Mouse (Mus musculus) cerebellum, adult 9-11 months (tissue): Measurements from ENCODE around the gene Srsf4.

Source experiments
- DNase-seq: peaks from one replicate; pipeline ENCODE4 v3.0.0; 2022

Gene Srsf4

DNA sequence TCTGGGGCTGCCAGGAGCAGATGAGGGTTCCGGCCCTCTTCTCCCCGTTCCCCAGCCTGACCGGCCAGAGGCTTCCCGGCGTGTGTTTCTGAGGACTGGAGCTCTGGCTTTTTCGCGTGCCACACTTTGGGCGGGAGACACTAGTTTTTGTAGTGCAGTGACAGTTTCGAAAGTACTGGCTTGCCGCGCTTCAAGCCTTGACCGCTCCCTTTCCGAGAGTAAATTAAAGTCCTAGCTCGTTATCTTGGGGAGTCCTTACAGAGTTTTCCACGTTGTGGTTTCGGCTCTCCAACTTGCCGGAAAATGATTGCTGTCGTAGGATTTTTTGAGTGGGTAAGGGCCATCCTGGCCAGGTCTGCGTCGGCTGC lies 736 bp downstream of the Srsf4 start:
- DNase-seq, result no peak

DNA sequence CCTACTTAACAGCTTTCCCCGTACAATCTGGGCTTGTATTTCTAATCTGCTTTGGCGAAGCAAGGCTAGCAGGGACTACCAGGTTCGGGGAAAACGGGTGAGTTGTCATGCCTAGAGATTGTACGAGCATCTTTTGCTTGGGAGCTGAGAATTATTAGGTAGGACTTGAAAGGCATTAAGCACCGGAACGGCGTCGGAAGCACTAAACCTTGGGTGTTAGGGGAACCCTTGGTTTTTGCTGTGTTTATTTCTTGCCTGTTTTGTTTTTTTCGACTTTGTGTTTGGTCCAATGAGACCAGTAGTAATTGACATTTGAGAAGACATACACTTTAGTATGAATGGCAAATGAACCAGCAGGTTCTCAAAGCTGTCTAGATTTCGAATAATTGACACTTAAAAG lies 1.1 kb downstream of the Srsf4 start:
- DNase-seq, result no peak

DNA sequence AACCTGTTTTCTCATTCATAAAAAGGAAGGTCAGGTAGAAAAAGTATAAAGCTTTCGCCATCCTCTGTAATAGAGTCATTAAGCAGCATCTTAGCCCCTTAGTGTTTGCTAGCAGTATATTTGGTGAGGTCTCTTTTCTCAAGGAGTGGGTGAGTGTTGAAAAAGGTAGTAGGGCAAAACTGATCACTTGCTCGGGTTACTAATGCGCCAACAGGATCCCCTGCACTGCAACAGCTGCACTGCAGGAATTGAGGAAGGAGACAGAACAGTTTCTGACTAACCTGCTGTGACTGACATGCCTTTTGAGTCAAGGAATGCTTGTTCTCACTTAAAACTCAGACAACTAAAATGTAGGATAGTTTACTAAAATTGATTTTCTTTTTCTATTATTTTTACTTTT lies 1.8 kb downstream of the Srsf4 start:
- DNase-seq, result no peak

DNA sequence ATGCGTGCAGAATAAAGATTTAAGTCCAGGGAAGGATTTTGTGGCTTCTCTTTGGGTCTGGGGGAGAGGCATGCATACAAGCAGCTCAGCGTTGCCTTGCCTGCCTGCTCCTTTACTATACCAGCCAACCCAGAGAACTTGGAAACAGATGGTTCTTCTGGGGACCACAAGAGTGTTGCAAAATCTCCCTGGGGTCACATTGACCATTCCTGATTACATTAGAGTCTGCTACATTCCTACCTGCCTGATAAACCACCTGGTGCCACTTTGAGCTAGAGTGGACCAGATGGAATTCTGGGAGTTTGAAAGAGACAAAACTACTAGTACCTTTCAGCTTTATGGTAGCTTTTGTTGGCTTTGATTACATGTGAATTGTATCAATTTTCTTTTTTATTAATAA lies 3.4 kb downstream of the Srsf4 start:
- no peak for DNase-seq

DNA sequence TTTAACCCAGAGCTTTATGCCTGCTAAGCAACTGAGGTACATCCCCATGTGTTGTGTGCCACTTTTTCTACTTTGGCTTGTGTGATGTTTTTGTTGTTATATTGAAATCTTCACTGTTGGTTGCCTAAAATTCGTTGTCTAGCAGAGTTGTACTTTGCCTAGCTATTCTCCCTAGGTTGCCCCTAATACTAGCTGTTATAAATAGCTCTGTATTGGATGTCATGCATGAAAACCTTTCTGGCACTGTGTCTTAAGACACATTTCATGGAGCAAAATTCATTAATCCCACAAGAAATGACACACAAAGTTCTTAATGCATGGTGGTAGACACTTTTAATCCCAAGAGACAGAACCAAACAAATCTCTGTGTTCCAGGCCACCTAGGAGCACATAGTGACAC lies 6.3 kb downstream of the Srsf4 start:
- no peak for DNase-seq

DNA sequence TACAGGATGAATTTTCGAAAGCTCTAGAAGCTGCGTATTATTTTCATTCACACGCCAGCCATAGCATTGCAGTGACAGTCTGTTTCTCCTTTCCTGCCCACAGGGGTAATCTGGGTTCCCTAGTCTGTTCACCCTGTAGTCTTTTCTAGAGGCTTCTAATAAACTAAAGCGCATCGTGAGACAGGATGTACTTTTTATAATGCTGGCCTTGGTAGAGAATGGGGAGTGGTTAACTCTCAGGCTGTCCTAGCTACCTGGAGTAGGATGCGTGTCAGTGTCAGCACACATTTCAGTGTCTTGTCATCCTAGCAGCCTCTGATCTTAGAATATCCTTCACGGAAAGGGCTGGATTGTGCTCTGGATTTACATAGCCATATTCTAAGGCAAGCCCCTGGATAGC lies 7.9 kb downstream of the Srsf4 start:
- no peak for DNase-seq

DNA sequence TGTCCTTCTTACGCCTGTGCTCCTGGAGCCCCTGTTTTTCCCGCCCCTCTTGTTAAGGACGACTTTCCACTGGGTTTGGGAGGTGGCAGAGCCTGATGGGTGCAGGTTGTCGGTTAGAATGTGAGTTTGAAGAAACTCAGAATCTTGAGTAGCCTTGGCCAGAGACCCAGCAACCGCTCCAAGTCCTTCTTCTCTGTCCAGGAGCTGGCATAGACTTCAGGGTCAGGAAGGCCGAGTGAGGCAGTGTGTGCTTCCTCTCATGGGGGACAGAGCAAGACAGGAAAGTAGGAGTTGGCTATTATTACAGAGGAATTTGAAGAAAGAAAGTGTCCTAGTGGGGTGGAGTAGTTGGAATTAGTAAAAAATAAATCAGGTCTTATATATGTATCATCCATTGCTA lies 10.2 kb downstream of the Srsf4 start:
- DNase-seq, result no peak

DNA sequence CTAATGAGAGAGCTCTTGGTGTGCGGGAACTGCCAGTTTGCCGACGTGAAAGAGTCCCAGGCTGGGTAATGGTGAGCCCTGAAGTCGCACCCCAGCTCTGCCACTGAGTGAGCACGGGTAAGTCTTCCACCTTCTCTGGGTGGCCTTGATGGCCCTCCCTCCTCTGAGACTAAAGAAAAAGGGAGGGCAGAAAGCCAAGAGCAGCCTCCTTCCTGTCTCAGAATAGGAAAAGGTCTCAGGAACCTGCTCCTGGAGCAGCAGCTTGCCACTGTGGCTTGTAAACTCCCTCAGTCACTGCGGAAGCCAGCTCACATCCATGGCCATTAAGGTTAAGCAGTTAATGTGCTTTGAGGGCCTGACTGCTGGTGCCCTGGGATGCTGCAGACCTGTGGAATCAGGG lies 12.0 kb downstream of the Srsf4 start:
- no peak for DNase-seq

DNA sequence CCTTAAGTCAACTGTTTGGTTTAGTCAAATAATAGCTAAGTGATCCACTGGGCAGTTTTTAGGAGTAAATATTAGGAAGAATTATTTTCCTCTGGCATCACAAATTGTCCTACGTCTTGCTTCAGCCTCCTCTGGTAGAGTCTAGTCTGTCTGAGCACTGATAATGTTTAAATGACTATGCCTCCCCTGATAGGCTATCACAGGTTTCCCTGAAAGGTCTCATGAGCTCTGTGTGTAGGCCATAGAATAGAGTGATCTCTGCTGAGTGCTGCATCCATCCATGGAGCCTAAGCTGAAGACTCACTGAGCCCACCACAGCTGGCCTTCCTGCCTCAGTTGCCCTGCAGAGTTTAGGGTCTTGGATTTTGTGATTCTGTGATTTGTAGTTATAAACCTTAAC lies 15.1 kb downstream of the Srsf4 start:
- no peak for DNase-seq

DNA sequence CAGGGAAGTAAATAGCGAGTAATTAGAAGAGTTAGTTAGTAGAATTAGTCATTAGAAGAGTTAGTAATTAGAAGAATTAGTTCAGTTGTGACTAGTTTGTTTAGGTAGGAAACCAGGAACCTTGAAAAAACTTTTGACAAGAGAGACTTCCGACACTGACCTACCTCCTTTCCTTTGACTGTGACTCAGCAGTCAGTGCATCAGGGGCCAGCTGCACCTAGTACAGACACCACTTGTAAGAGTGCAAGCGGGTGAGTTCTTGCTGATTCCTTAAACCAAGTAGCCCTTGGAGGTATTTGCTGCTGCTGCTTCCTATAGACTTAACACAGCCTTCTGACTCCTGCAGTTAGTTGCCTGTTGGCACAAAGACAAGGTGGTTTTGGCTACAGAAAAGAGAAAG lies 17.3 kb downstream of the Srsf4 start:
- DNase-seq, result no peak

DNA sequence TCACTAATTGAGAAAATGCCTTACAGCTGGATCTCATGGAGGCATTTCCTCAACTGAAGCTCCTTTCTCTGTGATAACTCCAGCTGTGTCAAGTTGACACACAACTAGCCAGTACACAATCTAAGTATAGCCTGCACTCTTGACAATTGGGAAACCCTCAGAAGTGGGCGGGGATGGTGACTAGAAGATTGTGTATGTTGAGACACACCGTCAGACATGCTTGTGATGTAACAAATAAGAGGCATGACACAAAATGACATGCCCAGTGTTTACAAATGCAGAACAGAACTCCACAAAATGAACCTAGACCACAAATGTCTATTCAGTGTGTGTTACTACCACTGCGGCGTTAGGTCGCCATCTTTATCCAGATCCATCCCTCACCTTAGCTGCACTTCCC lies 23.7 kb downstream of the Srsf4 start:
- no peak for DNase-seq

DNA sequence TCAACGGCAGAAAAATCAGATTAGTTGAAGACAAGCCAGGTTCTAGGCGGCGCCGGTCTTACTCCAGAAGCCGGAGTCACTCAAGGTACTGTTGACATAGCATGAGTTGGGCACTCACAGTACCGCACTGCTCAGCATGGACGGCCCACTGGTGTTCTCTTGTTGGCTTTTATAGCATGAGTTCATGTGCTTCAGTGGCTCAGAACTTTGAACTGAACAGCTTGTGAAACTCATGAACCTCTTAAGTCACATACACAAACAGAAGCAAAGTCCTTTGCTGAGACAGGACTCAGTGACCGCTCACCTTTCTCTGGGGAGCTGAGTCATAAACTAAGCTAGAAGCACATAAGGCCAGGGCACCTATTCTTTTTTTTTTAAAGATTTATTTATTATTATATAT lies 24.4 kb downstream of the Srsf4 start:
- DNase-seq, result no peak

DNA sequence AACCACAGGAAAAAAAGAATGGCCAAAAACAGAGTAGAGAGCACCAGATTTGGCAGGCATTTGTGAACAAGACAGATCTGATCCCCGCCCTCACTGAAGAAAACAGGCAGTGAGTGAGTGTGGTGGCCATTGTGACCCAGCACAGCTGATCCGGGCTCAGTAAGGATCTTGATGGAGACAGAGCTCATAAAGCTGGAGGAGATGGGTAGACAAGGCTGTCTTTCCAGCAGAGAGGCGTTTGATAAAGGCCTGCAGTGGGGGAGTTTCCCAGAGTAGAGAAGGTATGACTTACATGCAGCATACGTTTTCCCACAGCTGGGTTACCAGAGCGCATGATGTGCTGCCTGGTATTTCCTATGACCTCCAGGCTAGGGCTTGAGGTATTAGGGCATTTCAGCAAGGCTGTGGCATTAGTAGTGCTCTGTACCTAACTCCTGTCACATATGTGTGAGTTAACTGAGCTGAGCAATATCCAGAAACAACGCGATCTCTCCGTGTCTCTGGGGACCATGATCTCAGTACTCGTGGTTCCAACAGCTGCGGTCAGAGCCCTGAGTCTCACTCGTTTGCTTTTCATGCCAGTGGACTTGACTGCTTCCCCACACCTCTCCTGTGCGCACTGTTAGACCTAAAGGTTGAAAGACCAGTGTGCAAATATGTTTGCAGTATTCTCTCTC lies 25.2 kb downstream of the Srsf4 start:
- no peak for DNase-seq

DNA sequence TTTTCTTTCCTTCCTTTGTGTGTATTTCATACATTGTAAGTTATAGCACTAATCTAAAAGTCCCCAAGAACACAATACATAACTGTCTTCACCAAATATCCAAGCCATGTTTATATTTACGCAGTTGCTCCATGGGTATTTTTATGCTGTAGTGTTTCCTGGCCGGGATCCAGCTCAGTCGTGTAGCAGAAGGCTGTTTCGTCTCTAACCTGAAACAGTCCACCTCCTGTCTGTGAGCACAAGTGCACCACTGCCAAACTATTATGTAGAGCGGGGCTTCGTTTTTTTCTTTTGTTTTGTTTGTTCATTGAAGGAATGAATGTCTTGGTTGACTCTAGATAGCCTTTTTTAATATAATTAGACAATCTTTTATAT lies 25.8 kb downstream of the Srsf4 start:
- no peak for DNase-seq

DNA sequence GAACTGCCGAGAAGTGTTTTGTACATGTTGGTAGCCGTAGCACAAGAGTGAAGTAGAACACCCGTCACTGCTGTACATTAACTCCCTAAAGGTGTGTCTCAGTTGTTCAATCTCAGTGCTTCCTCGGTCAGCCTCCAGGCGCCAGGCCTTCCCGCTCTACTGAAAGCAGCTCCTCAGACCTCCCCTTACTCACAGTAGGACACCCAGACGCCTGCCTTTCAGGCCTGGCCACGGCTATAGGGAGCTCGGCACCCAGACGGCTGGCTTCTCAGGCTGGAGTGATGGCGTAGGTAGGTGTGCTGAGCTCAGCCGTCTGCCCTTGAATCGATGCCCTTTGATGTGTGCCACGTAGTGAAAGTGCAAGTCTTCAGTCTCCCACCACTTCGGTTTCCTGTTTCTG lies 27.7 kb downstream of the Srsf4 start:
- no peak for DNase-seq

DNA sequence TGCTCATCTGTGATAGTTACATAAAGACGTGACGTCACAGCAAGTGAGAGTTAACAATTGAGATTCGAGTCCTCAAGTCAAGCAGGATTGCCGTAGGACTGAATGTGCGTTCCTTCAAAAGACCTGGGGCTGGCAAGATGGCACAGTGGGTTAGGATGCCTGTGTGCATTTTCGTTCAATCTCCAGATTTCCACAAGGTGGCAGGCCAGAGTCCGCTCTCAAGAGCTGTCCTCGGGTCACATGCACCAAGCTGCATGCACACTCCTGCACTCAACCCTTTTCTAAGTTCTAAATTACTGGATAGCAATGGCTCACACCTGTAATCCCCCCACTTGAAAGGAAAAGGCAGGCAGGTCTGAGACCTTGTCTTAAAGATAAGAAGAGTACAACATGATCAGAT lies 31.1 kb downstream of the Srsf4 start:
- no peak for DNase-seq

DNA sequence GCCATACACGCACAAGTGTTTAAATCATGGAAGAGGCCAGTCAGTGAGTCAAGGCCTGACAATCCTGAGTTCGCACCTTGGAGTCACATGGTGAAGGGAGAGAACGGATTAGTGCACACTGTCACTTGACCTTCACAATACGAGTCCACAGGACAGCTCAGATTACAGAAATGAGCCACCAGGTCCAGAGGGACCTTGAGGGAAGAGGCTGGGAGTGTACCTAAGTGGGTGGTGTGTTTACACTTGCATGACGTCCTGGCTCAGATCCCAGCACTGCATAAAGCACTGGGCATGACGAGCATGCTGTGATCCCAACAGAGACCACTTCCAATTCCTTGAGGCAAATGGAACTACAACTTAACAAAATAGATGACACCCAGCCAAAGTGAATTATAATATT lies 33.0 kb downstream of the Srsf4 start:
- no peak for DNase-seq

DNA sequence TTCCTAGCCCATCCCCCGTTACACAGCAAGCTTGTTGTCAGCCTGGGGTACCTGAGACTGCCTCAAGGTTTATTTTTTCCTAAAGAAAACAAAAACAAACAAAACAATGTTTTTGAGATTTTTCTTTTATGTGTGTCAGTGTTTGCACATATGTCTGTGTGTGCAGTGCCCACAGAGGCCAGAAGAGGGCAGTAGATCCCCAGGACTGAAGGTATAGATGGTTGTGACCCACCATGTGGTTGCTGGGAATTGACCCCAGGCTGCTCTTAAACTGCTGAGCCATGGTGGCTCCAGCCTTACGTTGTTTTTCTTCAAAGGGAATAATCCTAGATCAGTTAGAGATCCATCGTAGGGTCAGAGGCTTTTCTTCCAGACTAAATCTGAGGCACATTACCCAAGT lies 34.5 kb downstream of the Srsf4 start:
- DNase-seq, result no peak

DNA sequence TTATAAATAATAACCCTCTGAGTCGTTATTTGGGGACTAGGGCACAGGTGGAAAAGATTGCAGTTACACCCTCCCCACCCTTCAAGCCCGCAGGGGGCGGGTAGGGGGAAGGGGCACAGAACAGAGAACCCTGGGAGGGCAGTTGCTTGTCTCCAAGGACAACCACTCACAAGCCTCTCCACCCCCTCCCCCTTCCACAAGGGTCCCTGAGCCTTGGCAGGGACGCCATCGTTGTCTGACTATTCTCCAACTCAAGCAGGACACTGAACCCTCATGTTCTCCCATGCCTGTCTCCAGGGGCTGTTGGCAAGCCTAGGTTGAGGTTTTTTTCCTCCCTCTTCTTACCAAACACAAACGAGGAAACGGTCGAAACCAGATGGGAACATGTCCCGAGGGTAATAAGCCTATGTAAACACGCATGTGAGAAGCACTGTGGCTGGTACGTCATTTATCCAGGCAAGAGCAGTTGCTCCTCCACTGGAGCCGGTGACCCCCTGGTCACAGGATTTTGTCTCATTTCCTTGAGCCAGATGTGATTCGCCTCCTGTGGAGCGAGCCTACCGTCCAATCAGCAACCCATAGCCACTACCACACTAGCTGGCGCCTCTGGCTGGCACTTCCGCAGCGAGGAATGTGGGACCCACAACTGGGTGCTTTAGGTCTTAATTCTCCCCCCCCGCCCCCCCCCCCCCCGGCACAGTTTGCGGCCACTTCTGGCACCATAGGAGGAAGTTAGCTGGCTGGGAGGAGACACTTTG lies 37.0 kb downstream of the Srsf4 start:
- no peak for DNase-seq

DNA sequence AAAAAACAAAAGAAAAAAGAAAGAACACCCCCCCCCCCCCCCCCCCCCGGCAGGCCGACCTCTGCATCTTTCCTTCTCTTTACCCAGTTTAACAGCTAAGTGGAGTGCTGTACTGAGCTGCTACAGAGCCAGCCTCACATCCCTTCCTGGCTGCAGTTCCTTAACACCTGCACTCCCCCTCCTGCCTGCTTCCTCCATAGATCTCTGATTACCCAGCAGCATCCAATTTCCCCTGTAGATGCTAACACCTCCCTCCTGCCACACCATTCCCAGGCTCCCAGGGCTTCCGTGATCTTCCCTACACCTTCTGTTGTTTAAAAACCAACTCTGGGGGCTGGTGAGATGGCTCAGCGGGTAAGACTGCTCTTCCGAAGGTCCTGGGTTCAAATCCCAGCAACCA lies 38.1 kb downstream of the Srsf4 start:
- DNase-seq, result no peak

DNA sequence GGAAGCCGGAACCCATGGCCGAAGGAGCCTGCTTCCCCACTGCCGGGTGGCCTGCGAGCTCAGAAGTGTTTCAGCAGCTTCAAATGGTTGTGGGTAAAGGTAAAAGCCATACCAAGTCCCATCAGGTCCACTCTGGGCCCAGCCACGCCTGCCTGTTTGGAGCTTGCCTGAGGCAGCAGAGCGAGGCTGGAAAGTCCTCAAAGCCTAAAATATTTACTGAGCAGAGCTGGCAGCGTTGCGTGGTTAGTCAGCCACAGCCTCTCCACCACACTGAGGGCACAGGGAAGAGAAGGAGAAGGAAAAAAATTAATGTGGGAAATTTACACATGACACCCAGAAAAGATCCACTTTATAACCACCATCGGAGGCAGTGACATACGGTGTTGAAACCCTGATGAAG lies 40.1 kb downstream of the Srsf4 start:
- DNase-seq, result no peak

DNA sequence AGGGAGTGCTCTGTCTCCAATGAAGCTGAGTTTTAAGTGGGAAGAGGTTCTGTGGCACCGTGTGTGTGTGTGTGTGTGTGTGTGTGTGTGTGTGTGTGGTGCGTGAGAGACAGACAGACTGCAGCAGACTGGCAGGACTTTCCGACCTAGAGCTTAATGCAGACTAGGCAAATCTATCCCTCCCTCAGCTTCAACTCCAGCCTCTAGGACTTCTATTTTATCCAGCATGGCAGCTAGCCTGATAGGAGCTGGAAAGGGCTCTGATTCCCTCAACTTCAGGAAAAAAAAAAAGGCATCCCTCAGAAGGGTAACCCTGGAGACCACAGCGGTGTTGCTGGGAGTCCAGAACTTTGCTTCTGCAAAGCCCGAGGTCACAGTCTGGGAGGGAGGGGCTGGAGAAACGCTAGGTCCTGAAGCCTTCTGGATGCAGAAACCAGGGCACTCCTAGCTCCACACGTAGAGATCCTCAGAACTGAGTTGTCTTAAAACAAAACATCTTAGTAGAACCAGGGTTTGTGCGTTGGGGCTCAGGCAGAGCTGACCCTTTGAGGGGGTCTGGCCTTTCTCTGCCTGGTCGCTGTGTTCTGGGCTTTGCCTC lies 40.7 kb downstream of the Srsf4 start:
- DNase-seq, result no peak

DNA sequence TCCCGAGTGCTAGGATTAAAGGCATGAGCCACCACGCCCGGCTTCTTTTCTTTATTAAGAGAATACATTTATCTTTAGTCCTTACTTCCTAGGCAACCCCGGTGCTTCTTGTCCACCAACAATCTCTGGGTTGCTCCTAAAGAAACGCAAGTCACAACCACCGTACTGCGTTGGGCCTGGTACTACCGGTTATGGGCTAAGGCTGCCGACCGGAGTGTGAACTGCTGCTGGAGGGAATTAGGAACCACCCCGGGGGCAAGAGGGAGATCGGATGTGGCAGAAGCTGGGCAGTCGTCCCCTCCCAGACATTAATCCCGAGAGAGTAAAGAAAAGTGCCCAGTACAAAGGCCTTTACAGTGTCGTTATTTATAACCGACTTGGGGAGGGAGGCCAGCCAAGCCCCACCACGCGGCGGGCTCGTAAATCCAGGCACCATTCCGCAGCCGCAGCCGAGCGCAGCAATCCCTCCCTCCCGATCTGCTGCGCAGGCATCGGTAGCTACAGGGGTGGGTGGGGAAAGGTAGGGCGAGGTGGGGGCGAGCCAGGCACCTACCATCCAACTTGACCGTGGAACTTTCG lies 41.6 kb downstream of the Srsf4 start:
- no peak for DNase-seq

DNA sequence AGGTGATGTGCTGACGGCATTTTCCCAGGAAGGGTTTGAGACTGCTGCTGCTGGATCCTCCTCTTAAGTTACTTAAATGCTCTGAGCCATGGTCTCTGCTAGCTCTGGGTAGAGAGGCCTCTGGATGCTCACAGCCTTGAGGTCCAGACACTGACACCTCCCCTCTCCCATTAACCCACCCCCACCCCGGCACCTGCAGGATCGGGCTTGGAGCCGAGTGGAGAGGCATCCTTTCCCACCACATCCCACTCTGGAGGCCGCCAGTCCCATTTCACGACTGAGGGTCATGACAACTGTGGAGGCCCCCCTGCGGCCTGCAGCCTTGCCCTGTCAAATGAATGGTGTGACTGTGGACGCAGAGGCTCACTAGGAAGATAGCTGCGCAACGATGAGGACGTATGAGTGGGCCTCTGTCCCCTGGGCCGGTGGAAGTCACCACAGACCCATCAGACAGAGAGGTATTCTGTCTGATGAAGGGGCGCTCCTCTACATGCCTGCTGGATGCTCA lies 42.5 kb downstream of the Srsf4 start:
- no peak for DNase-seq
